Mouse (Mus musculus) adrenal gland, postnatal 4 days (tissue): Measurements from ENCODE around the gene Rbbp7. TPM values are rescaled to one million over a fixed set of nuclear protein-coding genes. Genes with fewer than 3 reads are reported as not detected.

Experiments
- DNase-seq, 2 experiments: peaks; one replicate each; pipeline ENCODE4 v3.0.0; 2021 to 2022; ENCODE audit warnings: low spot score in 2 of 2, mixed read lengths in 2 of 2
- total RNA-seq, 2 experiments: library from RNA; stranded (reverse); gene quantifications; 2 replicates each; pipeline ENCODE4 v1.2.3; 2021

Rbbp7 gene
- total RNA-seq, 2 experiments from 2014 or later = 243 to 252 TPM

DNA sequence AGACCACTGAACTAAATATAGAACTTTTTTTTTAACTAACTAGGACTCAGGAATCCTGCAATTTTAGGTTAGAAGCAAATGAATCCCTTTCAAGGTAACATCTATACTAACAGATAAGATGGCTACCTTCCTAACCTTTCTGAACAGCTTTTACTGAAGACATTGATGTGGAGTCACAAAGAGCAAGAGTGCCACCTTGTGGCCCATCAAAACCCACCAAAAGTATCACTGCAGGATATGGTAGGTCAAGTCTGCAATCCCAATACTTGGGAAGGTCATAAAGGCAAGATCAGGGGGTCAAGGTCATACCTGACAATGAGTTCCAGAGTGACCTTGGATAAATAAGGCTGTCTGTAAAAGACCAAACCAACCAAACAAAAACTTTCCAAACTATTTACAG, 40.2 kb downstream of the Rbbp7 start:
- peak in 1 of 2 experiments; percentile 2 for DNase-seq

DNA sequence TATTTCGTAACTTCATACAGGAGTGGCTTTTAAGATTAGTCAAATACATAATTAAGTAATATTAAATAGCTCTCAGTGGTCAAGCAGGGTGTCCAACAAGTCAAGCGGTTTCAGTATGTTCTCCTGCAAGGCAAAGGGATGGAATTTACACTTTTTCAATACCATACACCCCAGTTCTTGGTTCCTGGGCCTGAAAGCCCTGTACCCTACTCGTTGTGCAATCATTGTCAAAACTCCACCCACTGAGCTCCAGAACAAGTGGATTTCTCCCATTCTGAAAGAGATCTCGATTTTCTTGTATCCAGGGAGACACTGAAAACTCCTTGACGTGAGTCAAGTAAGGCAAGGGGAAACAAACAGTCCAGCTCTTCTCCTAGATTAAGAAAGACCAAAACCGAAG, 67.8 kb downstream of the Rbbp7 start:
- no peak for DNase-seq

Other genes with a start within 250 kb of the Rbbp7 start
- 1 to 10 TPM; 4.3 to 5.6 TPM for gene Reps2, start 116.8 kb upstream of the Rbbp7 start, total RNA-seq
- gene Txlng, start 69.1 kb downstream of the Rbbp7 start, total RNA-seq = 10 to 100 TPM; 19.6 to 20.8 TPM
- gene Syap1, start 128.0 kb downstream of the Rbbp7 start, total RNA-seq = 10 to 100 TPM; 62.3 to 64.4 TPM
- gene Ctps2, start 140.8 kb downstream of the Rbbp7 start, total RNA-seq = 100 to 1,000 TPM; 118 to 126 TPM
- gene S100g, start 204.2 kb downstream of the Rbbp7 start, total RNA-seq = 10 to 100 TPM in 1 of 2 experiments, not detected in 1; 82.1 TPM